Mouse (Mus musculus): Measurements from ENCODE around the gene Srm. TPM values are rescaled to one million over a fixed set of nuclear protein-coding genes. Genes with fewer than 3 reads are reported as not detected.

The Srm gene
- polyA plus RNA-seq, 1 experiment from 2014 or later, result 155 TPM

- H3K4me1 ChIP-seq (ENCODE audit: control insufficient read depth, insufficient read depth, low read length), result peaks cover 7% of the 10 kb centered on the region
- peak overlapping the region; percentile 68; the same call in 1 of the 2 replicates for H3K27ac ChIP-seq (ENCODE audit: low read depth, low read length)
- H3K9me3 ChIP-seq (replicated peaks; ENCODE audit: control insufficient read depth, low read length), result no peaks in the 10 kb centered on the region
- no peaks in the 10 kb centered on the region for H3K27me3 ChIP-seq (ENCODE audit: control insufficient read depth, insufficient read depth, low read length)
- H3K36me3 ChIP-seq (ENCODE audit: control insufficient read depth, insufficient read depth, low read length), result peaks cover 26% of the 10 kb centered on the region
- under 1% methylated on average over 52 of the region's 53 CpGs for WGBS (ENCODE audit: insufficient replicate concordance)
- ATAC-seq (replicated peaks; ENCODE audit: insufficient number of reproducible peaks, low FRiP score, low TSS enrichment), result peak; percentile 51
- H3K4me3 ChIP-seq (ENCODE audit: low read depth, low read length), result peak overlapping the region; percentile 96
- H3K9ac ChIP-seq (ENCODE audit: low read depth, low read length), result peak overlapping the region; percentile 87
- H3K4me2 ChIP-seq, result peak overlapping the region; percentile 95
Measured at GRCm38 (mm10) chr4:148591637-148592380, 506 bp downstream of the Srm start.

- peaks cover 7% of the 10 kb centered on the region for H3K4me1 ChIP-seq (ENCODE audit: control insufficient read depth, insufficient read depth, low read length)
- H3K27me3 ChIP-seq (ENCODE audit: control insufficient read depth, insufficient read depth, low read length), result no peaks in the 10 kb centered on the region
- peaks cover 30% of the 10 kb centered on the region for H3K36me3 ChIP-seq (ENCODE audit: control insufficient read depth, insufficient read depth, low read length)
- no peak overlapping the region for H3K27ac ChIP-seq (ENCODE audit: low read depth, low read length)
- no peak for ATAC-seq (replicated peaks; ENCODE audit: insufficient number of reproducible peaks, low FRiP score, low TSS enrichment)
- H3K9ac ChIP-seq (ENCODE audit: low read depth, low read length), result no peak overlapping the region
- no peak overlapping the region for H3K4me2 ChIP-seq
- 93% methylated on average over 11 of the region's 11 CpGs for WGBS (ENCODE audit: insufficient replicate concordance)
- no peak overlapping the region for H3K4me3 ChIP-seq (ENCODE audit: low read depth, low read length)
- H3K9me3 ChIP-seq (replicated peaks; ENCODE audit: control insufficient read depth, low read length), result no peaks in the 10 kb centered on the region
Measured at GRCm38 (mm10) chr4:148593996-148594395, 2.7 kb downstream of the Srm start.

GRCm38 (mm10) chr4:148595916-148596315 is 4.6 kb downstream of the Srm start:
- H3K9ac ChIP-seq (ENCODE audit: low read depth, low read length), result no peak overlapping the region
- 93% methylated on average over 6 of the region's 6 CpGs for WGBS (ENCODE audit: insufficient replicate concordance)
- no peak overlapping the region for H3K4me2 ChIP-seq
- H3K27ac ChIP-seq (ENCODE audit: low read depth, low read length), result no peak overlapping the region
- H3K9me3 ChIP-seq (replicated peaks; ENCODE audit: control insufficient read depth, low read length), result no peaks in the 10 kb centered on the region
- no peak for ATAC-seq (replicated peaks; ENCODE audit: insufficient number of reproducible peaks, low FRiP score, low TSS enrichment)
- no peaks in the 10 kb centered on the region for H3K27me3 ChIP-seq (ENCODE audit: control insufficient read depth, insufficient read depth, low read length)
- no peak overlapping the region for H3K4me3 ChIP-seq (ENCODE audit: low read depth, low read length)
- H3K4me1 ChIP-seq (ENCODE audit: control insufficient read depth, insufficient read depth, low read length), result peaks cover 7% of the 10 kb centered on the region
- peaks cover 30% of the 10 kb centered on the region for H3K36me3 ChIP-seq (ENCODE audit: control insufficient read depth, insufficient read depth, low read length)

- Histone ChIP-seq H3K27me3 (ENCODE audit: control insufficient read depth, insufficient read depth, low read length) (no peaks in the 10 kb centered on the region), H3K9ac (ENCODE audit: low read depth, low read length) (no peak overlapping the region), H3K4me2 (no peak overlapping the region), H3K4me3 (ENCODE audit: low read depth, low read length) (no peak overlapping the region), H3K4me1 (ENCODE audit: control insufficient read depth, insufficient read depth, low read length) (peaks cover 7% of the 10 kb centered on the region), H3K36me3 (ENCODE audit: control insufficient read depth, insufficient read depth, low read length) (peaks cover 30% of the 10 kb centered on the region), H3K27ac (ENCODE audit: low read depth, low read length) (no peak overlapping the region), H3K9me3 (replicated peaks; ENCODE audit: control insufficient read depth, low read length) (no peaks in the 10 kb centered on the region)
- WGBS (ENCODE audit: insufficient replicate concordance), result 98% methylated on average over 3 of the region's 3 CpGs
- no peak for ATAC-seq (replicated peaks; ENCODE audit: insufficient number of reproducible peaks, low FRiP score, low TSS enrichment)
Measured at GRCm38 (mm10) chr4:148596731-148597130, 5.4 kb downstream of the Srm start.

GRCm38 (mm10) chr4:148598826-148599225 is 7.5 kb downstream of the Srm start:
- ATAC-seq (replicated peaks; ENCODE audit: insufficient number of reproducible peaks, low FRiP score, low TSS enrichment), result no peak
- Histone ChIP-seq H3K4me1 (ENCODE audit: control insufficient read depth, insufficient read depth, low read length) (no peaks in the 10 kb centered on the region), H3K36me3 (ENCODE audit: control insufficient read depth, insufficient read depth, low read length) (peaks cover 23% of the 10 kb centered on the region), H3K9ac (ENCODE audit: low read depth, low read length) (no peak overlapping the region), H3K27ac (ENCODE audit: low read depth, low read length) (no peak overlapping the region), H3K9me3 (replicated peaks; ENCODE audit: control insufficient read depth, low read length) (no peaks in the 10 kb centered on the region), H3K27me3 (ENCODE audit: control insufficient read depth, insufficient read depth, low read length) (no peaks in the 10 kb centered on the region), H3K4me3 (ENCODE audit: low read depth, low read length) (no peak overlapping the region), H3K4me2 (no peak overlapping the region)
- WGBS (ENCODE audit: insufficient replicate concordance), result 87% methylated on average over 12 of the region's 12 CpGs

GRCm38 (mm10) chr4:148600316-148600715 is 9.0 kb downstream of the Srm start:
- no peak for ATAC-seq (replicated peaks; ENCODE audit: insufficient number of reproducible peaks, low FRiP score, low TSS enrichment)

GRCm38 (mm10) chr4:148601871-148602270 is 10.6 kb downstream of the Srm start:
- no peaks in the 10 kb centered on the region for H3K9me3 ChIP-seq (replicated peaks; ENCODE audit: control insufficient read depth, low read length)
- H3K9ac ChIP-seq (ENCODE audit: low read depth, low read length), result no peak overlapping the region
- ATAC-seq (replicated peaks; ENCODE audit: insufficient number of reproducible peaks, low FRiP score, low TSS enrichment), result no peak
- peaks cover 3% of the 10 kb centered on the region for H3K36me3 ChIP-seq (ENCODE audit: control insufficient read depth, insufficient read depth, low read length)
- H3K4me2 ChIP-seq, result no peak overlapping the region
- H3K4me3 ChIP-seq (ENCODE audit: low read depth, low read length), result no peak overlapping the region
- no peak overlapping the region for H3K27ac ChIP-seq (ENCODE audit: low read depth, low read length)
- no peaks in the 10 kb centered on the region for H3K4me1 ChIP-seq (ENCODE audit: control insufficient read depth, insufficient read depth, low read length)
- H3K27me3 ChIP-seq (ENCODE audit: control insufficient read depth, insufficient read depth, low read length), result no peaks in the 10 kb centered on the region
- WGBS (ENCODE audit: insufficient replicate concordance), result 56% methylated on average over 4 of the region's 4 CpGs

More at GRCm38 (mm10) chr4:148600316-148600715, 9.0 kb downstream of the Srm start:
- Histone ChIP-seq H3K9me3 (replicated peaks; ENCODE audit: control insufficient read depth, low read length) (no peaks in the 10 kb centered on the region), H3K4me3 (ENCODE audit: low read depth, low read length) (no peak overlapping the region), H3K27ac (ENCODE audit: low read depth, low read length) (no peak overlapping the region), H3K4me2 (no peak overlapping the region), H3K36me3 (ENCODE audit: control insufficient read depth, insufficient read depth, low read length) (peaks cover 11% of the 10 kb centered on the region), H3K27me3 (ENCODE audit: control insufficient read depth, insufficient read depth, low read length) (no peaks in the 10 kb centered on the region), H3K9ac (ENCODE audit: low read depth, low read length) (no peak overlapping the region), H3K4me1 (ENCODE audit: control insufficient read depth, insufficient read depth, low read length) (no peaks in the 10 kb centered on the region)
- 86% methylated on average over 4 of the region's 4 CpGs for WGBS (ENCODE audit: insufficient replicate concordance)

- WGBS (ENCODE audit: insufficient replicate concordance), result 83% methylated on average over 14 of the region's 14 CpGs
- peaks cover 5% of the 10 kb centered on the region for H3K36me3 ChIP-seq (ENCODE audit: control insufficient read depth, insufficient read depth, low read length)
- no peak within 1 kb of the TSS for H3K9ac ChIP-seq (ENCODE audit: low read depth, low read length)
- no peaks in the 10 kb centered on the region for H3K9me3 ChIP-seq (replicated peaks; ENCODE audit: control insufficient read depth, low read length)
- H3K4me1 ChIP-seq (ENCODE audit: control insufficient read depth, insufficient read depth, low read length), result no peaks in the 10 kb centered on the region
- no peak within 1 kb of the TSS for H3K27ac ChIP-seq (ENCODE audit: low read depth, low read length)
- ATAC-seq (replicated peaks; ENCODE audit: insufficient number of reproducible peaks, low FRiP score, low TSS enrichment), result no peak
- no peak within 1 kb of the TSS for H3K4me2 ChIP-seq
- H3K27me3 ChIP-seq (ENCODE audit: control insufficient read depth, insufficient read depth, low read length), result no peaks in the 10 kb centered on the region
- H3K4me3 ChIP-seq (ENCODE audit: low read depth, low read length), result no peak within 1 kb of the TSS
Measured at GRCm38 (mm10) chr4:148602357-148603120, 11.2 kb downstream of the Srm start, which contains the start of gene Masp2. Gene Masp2, plus strand, starts transcription at chr4:148602554.
